Mouse (Mus musculus) myocyte (in vitro differentiated cells): ENCODE measurements at regions not wholly inside any gene's neighbourhood (a gene's known extent, or its start where the extent isn't known, plus 50 kb on each side); places are given as distances from the start of the nearest gene placed in this dataset.

ENCODE experiments used
- H3K27me3 ChIP-seq: one replicate; pipeline ENCODE4 v1.6.1; 2011; ENCODE audit not compliant: control insufficient read depth, insufficient read depth, insufficient read length
- H3K36me3 ChIP-seq: one replicate; pipeline ENCODE4 v1.6.1; 2011; ENCODE audit not compliant: control insufficient read depth, insufficient read depth
- H3K4me2 ChIP-seq: one replicate; pipeline ENCODE4 v1.6.1; 2011; ENCODE audit warnings: low read depth, control low read depth
- H3K4me3 ChIP-seq: one replicate; pipeline ENCODE4 v1.5.1; 2011; ENCODE audit warnings: mild to moderate bottlenecking, control low read depth, moderate library complexity
- H3K79me2 ChIP-seq: one replicate; pipeline ENCODE4 v1.6.1; 2011; ENCODE audit not compliant: control insufficient read depth, insufficient read depth
- H3ac ChIP-seq: one replicate; pipeline ENCODE4 v1.6.1; 2011; ENCODE audit not compliant: control insufficient read depth, insufficient read length
- CEBPB ChIP-seq: IDR thresholded peaks from 2 replicates; pipeline ENCODE4 v1.6.1; 2011; ENCODE audit warnings: mild to moderate bottlenecking, moderate library complexity; ENCODE audit not compliant: poor library complexity, insufficient read depth, severe bottlenecking
- E2F4 ChIP-seq: IDR thresholded peaks from one replicate; pipeline ENCODE4 v1.6.1; 2011; ENCODE audit warnings: mild to moderate bottlenecking, control low read depth, moderate library complexity; ENCODE audit not compliant: insufficient read depth
- MAX ChIP-seq: IDR thresholded peaks from one replicate; pipeline ENCODE4 v1.6.1; 2011; ENCODE audit warnings: low read depth, mild to moderate bottlenecking, control low read depth
- MYOD1 ChIP-seq, 3 experiments: IDR thresholded peaks; one replicate each; pipeline ENCODE4 v1.6.1; 2011; ENCODE audit warnings: control low read depth in 2 of 3, low read depth in 2 of 3, mild to moderate bottlenecking in 2 of 3, moderate library complexity in 1 of 3; ENCODE audit not compliant: insufficient read length in 2 of 3, control insufficient read depth in 1 of 3
- MYOG ChIP-seq, 3 experiments: IDR thresholded peaks; one replicate each; pipeline ENCODE4 v1.6.1; 2011; ENCODE audit warnings: control low read depth in 2 of 3, low read depth in 2 of 3, mild to moderate bottlenecking in 2 of 3; ENCODE audit not compliant: insufficient read length in 2 of 3, control insufficient read depth in 1 of 3, insufficient read depth in 1 of 3
- POLR2A ChIP-seq: IDR thresholded peaks from one replicate; pipeline ENCODE4 v1.6.1; 2011; ENCODE audit warnings: low read depth, mild to moderate bottlenecking, control low read depth, moderate library complexity; ENCODE audit not compliant: insufficient read length
- POLR2AphosphoS2 ChIP-seq: IDR thresholded peaks from one replicate; pipeline ENCODE4 v1.6.1; 2011; ENCODE audit warnings: low read depth, control low read depth; ENCODE audit not compliant: insufficient read length
- REST ChIP-seq: IDR thresholded peaks from one replicate; pipeline ENCODE4 v1.6.1; 2011; ENCODE audit warnings: mild to moderate bottlenecking, control low read depth, moderate library complexity; ENCODE audit not compliant: insufficient read depth, insufficient read length
- SRF ChIP-seq: IDR thresholded peaks from one replicate; pipeline ENCODE4 v1.6.1; 2011; ENCODE audit warnings: low read depth; ENCODE audit not compliant: control insufficient read depth, insufficient read length
- TCF12 ChIP-seq: IDR thresholded peaks from one replicate; pipeline ENCODE4 v1.6.1; 2011; ENCODE audit warnings: mild to moderate bottlenecking, control low read depth; ENCODE audit not compliant: poor library complexity, insufficient read depth, severe bottlenecking
- TCF3 ChIP-seq: IDR thresholded peaks from one replicate; pipeline ENCODE4 v1.6.1; 2011; ENCODE audit warnings: low read depth, control low read depth; ENCODE audit not compliant: insufficient read length
- USF1 ChIP-seq: IDR thresholded peaks from one replicate; pipeline ENCODE4 v1.6.1; 2011; ENCODE audit warnings: low read depth, mild to moderate bottlenecking, control low read depth, moderate library complexity

GRCm38 (mm10) chr15:37127170-37127569, 119.6 kb upstream of the Zfp706 start:
- Histone ChIP-seq H3K4me3 (no peak overlapping the region), H3K79me2 (no peaks in the 10 kb centered on the region), H3ac (no peak overlapping the region), H3K27me3 (peaks cover 4% of the 10 kb centered on the region), H3K36me3 (no peaks in the 10 kb centered on the region), H3K4me2 (no peak overlapping the region)
- TF ChIP-seq POLR2A, result no peak
- no peak for TF ChIP-seq TCF3
- no peak for TF ChIP-seq MAX
- TF ChIP-seq POLR2AphosphoS2, result no peak
- no peak for TF ChIP-seq TCF12
- no peak for TF ChIP-seq MYOG (IDR thresholded peaks at IDR 0.05; ENCODE audit: control insufficient read depth in 1 of 3, insufficient read depth in 1 of 3, insufficient read length in 2 of 3, low read depth in 2 of 3)
- TF ChIP-seq MYOD1 (IDR thresholded peaks at IDR 0.05; ENCODE audit: control insufficient read depth in 1 of 3, insufficient read length in 2 of 3, low read depth in 2 of 3), result no peak
- TF ChIP-seq CEBPB, result no peak
- no peak for TF ChIP-seq REST
- no peak for TF ChIP-seq SRF

- peaks cover 4% of the 10 kb centered on the region for H3K27me3 ChIP-seq
- no peaks in the 10 kb centered on the region for H3K79me2 ChIP-seq
- no peak overlapping the region for H3K4me2 ChIP-seq
- H3K36me3 ChIP-seq, result no peaks in the 10 kb centered on the region
- no peak overlapping the region for H3K4me3 ChIP-seq
- no peak overlapping the region for H3ac ChIP-seq
- TF ChIP-seq TCF12, result no peak
Measured at GRCm38 (mm10) chr15:37125823-37126222, 118.2 kb upstream of the Zfp706 start.

- no peak overlapping the region for H3K4me2 ChIP-seq
- no peaks in the 10 kb centered on the region for H3K79me2 ChIP-seq
- H3K36me3 ChIP-seq, result no peaks in the 10 kb centered on the region
- TF ChIP-seq POLR2AphosphoS2 (no peak), E2F4 (no peak), TCF12 (no peak), USF1 (no peak), CEBPB (no peak), REST (no peak), TCF3 (no peak), SRF (no peak), MYOG (IDR thresholded peaks at IDR 0.05; ENCODE audit: control insufficient read depth in 1 of 3, insufficient read depth in 1 of 3, insufficient read length in 2 of 3, low read depth in 2 of 3) (no peak), MYOD1 (IDR thresholded peaks at IDR 0.05; ENCODE audit: control insufficient read depth in 1 of 3, insufficient read length in 2 of 3, low read depth in 2 of 3) (no peak), POLR2A (no peak), MAX (no peak)
- no peak overlapping the region for H3K4me3 ChIP-seq
- H3ac ChIP-seq, result no peak overlapping the region
- H3K27me3 ChIP-seq, result peaks cover 4% of the 10 kb centered on the region
Measured at GRCm38 (mm10) chr15:37124951-37125350, 117.4 kb upstream of the Zfp706 start.

GRCm38 (mm10) chr15:37124299-37124698, 116.7 kb upstream of the Zfp706 start:
- H3ac ChIP-seq, result no peak overlapping the region
- no peaks in the 10 kb centered on the region for H3K36me3 ChIP-seq
- no peak overlapping the region for H3K4me3 ChIP-seq
- H3K4me2 ChIP-seq, result no peak overlapping the region
- TF ChIP-seq REST (no peak), SRF (no peak), TCF3 (no peak), USF1 (no peak), MYOG (IDR thresholded peaks at IDR 0.05; ENCODE audit: control insufficient read depth in 1 of 3, insufficient read depth in 1 of 3, insufficient read length in 2 of 3, low read depth in 2 of 3) (no peak), POLR2AphosphoS2 (no peak), POLR2A (no peak), E2F4 (no peak), TCF12 (no peak), MAX (no peak), MYOD1 (IDR thresholded peaks at IDR 0.05; ENCODE audit: control insufficient read depth in 1 of 3, insufficient read length in 2 of 3, low read depth in 2 of 3) (no peak), CEBPB (no peak)
- H3K79me2 ChIP-seq, result no peaks in the 10 kb centered on the region
- peaks cover 4% of the 10 kb centered on the region for H3K27me3 ChIP-seq

- TF ChIP-seq REST (no peak), USF1 (no peak), SRF (no peak), CEBPB (no peak), MYOD1 (IDR thresholded peaks at IDR 0.05; ENCODE audit: control insufficient read depth in 1 of 3, insufficient read length in 2 of 3, low read depth in 2 of 3) (no peak), POLR2AphosphoS2 (no peak), MAX (no peak), E2F4 (no peak), TCF12 (no peak), POLR2A (no peak), TCF3 (no peak), MYOG (IDR thresholded peaks at IDR 0.05; ENCODE audit: control insufficient read depth in 1 of 3, insufficient read depth in 1 of 3, insufficient read length in 2 of 3, low read depth in 2 of 3) (no peak)
- Histone ChIP-seq H3ac (no peak overlapping the region), H3K4me3 (no peak overlapping the region), H3K79me2 (no peaks in the 10 kb centered on the region), H3K36me3 (no peaks in the 10 kb centered on the region), H3K27me3 (peaks cover 8% of the 10 kb centered on the region), H3K4me2 (no peak overlapping the region)
Measured at GRCm38 (mm10) chr15:37120381-37120780, 112.8 kb upstream of the Zfp706 start.
